8 mouse cellular contexts compared by ENCODE assay signal in the genomic region with DNA sequence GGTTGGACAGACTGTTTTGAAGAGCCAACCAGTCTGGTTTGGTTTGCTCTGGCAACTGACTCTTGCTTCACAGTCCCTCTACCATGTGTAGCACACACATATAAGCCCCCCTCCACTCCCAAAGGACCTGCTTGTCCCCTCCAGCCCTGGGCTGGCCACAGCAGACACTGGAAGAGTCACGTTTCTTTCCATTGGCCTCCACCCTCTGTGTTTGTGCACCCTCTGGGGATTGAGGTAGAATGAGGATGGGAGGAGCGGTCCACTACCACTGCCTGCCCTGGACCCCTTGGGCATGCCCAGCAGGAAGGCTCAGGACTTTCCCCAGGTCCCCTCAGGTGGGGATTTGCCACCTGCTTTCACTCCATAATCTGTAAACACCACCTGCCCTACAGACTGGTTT. TPM values are rescaled to one million over a fixed set of nuclear protein-coding genes. Genes with fewer than 3 reads are reported as not detected.
DNase-seq lines count a peak whose midpoint lies in the region; ATAC-seq and TF ChIP-seq lines count a peak whose summit lies in the region.

No protein-coding gene starts in this region.

- H3K27me3 ChIP-seq in testis, adult 2 months (ENCODE audit: control insufficient read depth, insufficient read depth, low read length): no peaks in the 10 kb centered on the region
- no peaks in the 10 kb centered on the region for H3K27me3 ChIP-seq in liver, embryonic 15.5 days

- H3K9ac ChIP-seq in liver, embryonic 15.5 days: no peak overlapping the region

- 56% methylated on average over 2 of the region's 2 CpGs for WGBS in liver, embryonic 15.5 days (ENCODE audit: insufficient replicate concordance)

- peaks cover 17% of the 10 kb centered on the region for H3K4me1 ChIP-seq in testis, adult 2 months (ENCODE audit: control insufficient read depth, insufficient read depth, low read length)
- H3K4me1 ChIP-seq in liver, embryonic 15.5 days (replicated peaks): peaks cover 52% of the 10 kb centered on the region

- no peak for TF ChIP-seq POLR2A in testis, adult 2 months (IDR thresholded peaks at IDR 0.05; ENCODE audit: control insufficient read depth, low read depth, low read length)

- ATAC-seq in liver, embryonic 15.5 days (ENCODE audit: insufficient read depth): no peak
- ATAC-seq in monocyte, adult 5-6 weeks (replicated peaks; ENCODE audit: insufficient number of reproducible peaks, low FRiP score, low TSS enrichment, poor library complexity, severe bottlenecking): no peak

- no peaks in the 10 kb centered on the region for H3K9me3 ChIP-seq in liver, embryonic 15.5 days (replicated peaks)

- H3K4me3 ChIP-seq in testis, adult 2 months (ENCODE audit: control insufficient read depth, low read depth, low read length): no peak overlapping the region
- peak overlapping the region; percentile 79; the same call in 1 of the 2 replicates for H3K4me3 ChIP-seq in liver, embryonic 15.5 days (replicated peaks)

- intact Hi-C loops in left cerebral cortex, postnatal 36 days (cut with DNase I): loop anchor here (5.0 to 10.0 kb wide), 3 partner anchors 49 to 417 kb away; a partner anchor contains a TSS

- DNase-seq in heart, adult 11 months: peak; percentile 91
- no peak for DNase-seq in heart, postnatal 4 days
- no peak for DNase-seq in testis, postnatal 10 days (ENCODE audit: low spot score)
- DNase-seq in right cerebral cortex, postnatal 4 days: no peak
- DNase-seq in left cerebral cortex, postnatal 36 days (ENCODE audit: low spot score in 2 of 2): no peak

- H3K36me3 ChIP-seq in testis, adult 2 months (ENCODE audit: control insufficient read depth, insufficient read depth, low read length): no peaks in the 10 kb centered on the region
- no peaks in the 10 kb centered on the region for H3K36me3 ChIP-seq in liver, embryonic 15.5 days (replicated peaks)

- peak overlapping the region; percentile 32 for H3K27ac ChIP-seq in testis, adult 2 months (ENCODE audit: control insufficient read depth, insufficient read depth, low read depth, low read length)
- no peak overlapping the region for H3K27ac ChIP-seq in liver, embryonic 15.5 days (replicated peaks)

- TF ChIP-seq CTCF in testis, adult 2 months (IDR thresholded peaks at IDR 0.05; ENCODE audit: control insufficient read depth, insufficient read depth, insufficient replicate concordance, low read depth, low read length): no peak

- peak overlapping the region; percentile 91 for H3K4me2 ChIP-seq in liver, embryonic 15.5 days

RNA-seq across cellular contexts. Expression of a gene that starts 1.8 kb away (rescaled TPM):
- total RNA-seq in heart, postnatal 4 days (2021): 10 to 100 TPM; 18.4 to 20.2 TPM
- polyA plus RNA-seq in testis, adult 2 months (2012; rRNA removed): 7.8 and 8.1 TPM in 2 replicates
- 2.5 and 2.9 TPM in 2 replicates for polyA plus RNA-seq in liver, embryonic 15.5 days (2015; fragmentation: Nextera tagmentation; extraction: Ambion mirVana)
- 0.49 TPM in 1 of 3 replicates, not detected in the others for total RNA-seq in monocyte, adult 5-6 weeks (2017)
- 10 to 100 TPM; 34.4 to 38.3 TPM for total RNA-seq in left cerebral cortex, postnatal 36 days (2021)

Comparison
In these comparisons a context has a peak if more than half of its experiments do, and no peak if none do; other contexts are left out.
1. RNA of a gene that starts 1.8 kb away (total RNA-seq): 34.4 to 38.3 TPM in left cerebral cortex, postnatal 36 days and 18.4 to 20.2 TPM in heart, postnatal 4 days; 0.49 TPM in monocyte, adult 5-6 weeks; every median in the first group is over 10 times any median in the second.